Mouse (Mus musculus): ENCODE measurements around the gene Smyd4.

DNA sequence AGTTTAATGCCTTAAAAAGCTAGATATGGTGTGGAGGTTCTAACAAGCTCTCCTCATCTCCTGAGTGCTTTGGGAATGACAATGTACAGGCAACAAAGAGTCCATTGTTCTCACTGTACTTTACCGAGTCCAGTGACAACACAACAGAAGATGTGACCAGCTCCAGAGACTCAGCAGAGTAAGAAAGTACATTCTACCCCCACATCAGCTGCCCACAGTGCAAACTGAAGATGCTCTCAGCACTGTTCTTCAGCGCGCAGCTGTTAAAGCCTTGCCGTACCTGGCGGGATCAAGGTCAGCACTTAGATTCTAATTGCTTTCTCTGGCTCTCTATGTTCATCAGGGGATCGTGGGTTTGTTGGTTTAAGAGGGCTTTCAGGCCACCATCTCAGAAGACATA, 36.5 kb upstream of the Smyd4 start:
- TF ChIP-seq CTCF (conservative IDR thresholded peaks at IDR 0.05; ENCODE audit: insufficient read depth, insufficient read length, low read depth, low read length) (no peak), POLR2A (IDR thresholded peaks at IDR 0.05; ENCODE audit: low read depth, low read length) (no peak)

Data from kidney, adult 2 months (tissue).